Mouse (Mus musculus) kidney, postnatal 4 days (tissue): ENCODE results near the gene Inpp5b.
"Not testable (repeated sequence)": the region's sequence is repeated elsewhere in the genome, so short reads cannot be mapped to it uniquely, and the experiment has no call there.

ENCODE experiments used
- DNase-seq, 2 experiments: peaks; one replicate each; pipeline ENCODE4 v3.0.0; 2021; ENCODE audit warnings: mixed read lengths in 2 of 2

Gene Inpp5b

GRCm38 (mm10) chr4:124741376-124742343, at the start of gene Inpp5b:
Gene Inpp5b (plus strand): TSS chr4:124741850.
- peak; percentile 84 to 89 for DNase-seq

GRCm38 (mm10) chr4:124692416-124692861, 49.2 kb upstream of the Inpp5b start:
- DNase-seq: no peak

- DNase-seq: peak; percentile 84 to 92
Measured at GRCm38 (mm10) chr4:124693135-124693894, 48.3 kb upstream of the Inpp5b start, which contains the start of gene Utp11. Gene Utp11 (minus strand): TSS chr4:124693600.

GRCm38 (mm10) chr4:124694572-124694971, 47.1 kb upstream of the Inpp5b start:
- no peak for DNase-seq

GRCm38 (mm10) chr4:124695786-124696516, 45.7 kb upstream of the Inpp5b start:
- DNase-seq: no peak

- no peak for DNase-seq
Measured at GRCm38 (mm10) chr4:124699791-124700190, 41.9 kb upstream of the Inpp5b start.

GRCm38 (mm10) chr4:124700248-124700971, 41.2 kb upstream of the Inpp5b start, which contains the start of gene Fhl3:
Gene Fhl3 (plus strand): TSS chr4:124700701.
- DNase-seq: peak; percentile 84 to 90

GRCm38 (mm10) chr4:124701052-124701845, 40.4 kb upstream of the Inpp5b start:
- peak; percentile 37 to 57 for DNase-seq

GRCm38 (mm10) chr4:124701916-124702315, 39.7 kb upstream of the Inpp5b start:
- no peak for DNase-seq

GRCm38 (mm10) chr4:124703406-124703805, 38.2 kb upstream of the Inpp5b start:
- peak; percentile 28 to 29 for DNase-seq

GRCm38 (mm10) chr4:124703881-124704796, 37.5 kb upstream of the Inpp5b start:
- peak; percentile 44 to 59 for DNase-seq

GRCm38 (mm10) chr4:124704797-124705474, 36.7 kb upstream of the Inpp5b start:
- peak; percentile 69 to 81 for DNase-seq

GRCm38 (mm10) chr4:124705661-124706269, 35.9 kb upstream of the Inpp5b start:
- DNase-seq: peak in 1 of 2 experiments; percentile 5

- not testable (repeated sequence) for DNase-seq
Measured at GRCm38 (mm10) chr4:124707381-124708199, 34.1 kb upstream of the Inpp5b start.

GRCm38 (mm10) chr4:124708200-124708517, 33.5 kb upstream of the Inpp5b start:
- not testable (repeated sequence) for DNase-seq

GRCm38 (mm10) chr4:124708518-124709477, 32.9 kb upstream of the Inpp5b start:
- DNase-seq: peak; percentile 92 to 95
